Mouse (Mus musculus): ENCODE measurements around the gene Mtor.

Mtor gene

DNA sequence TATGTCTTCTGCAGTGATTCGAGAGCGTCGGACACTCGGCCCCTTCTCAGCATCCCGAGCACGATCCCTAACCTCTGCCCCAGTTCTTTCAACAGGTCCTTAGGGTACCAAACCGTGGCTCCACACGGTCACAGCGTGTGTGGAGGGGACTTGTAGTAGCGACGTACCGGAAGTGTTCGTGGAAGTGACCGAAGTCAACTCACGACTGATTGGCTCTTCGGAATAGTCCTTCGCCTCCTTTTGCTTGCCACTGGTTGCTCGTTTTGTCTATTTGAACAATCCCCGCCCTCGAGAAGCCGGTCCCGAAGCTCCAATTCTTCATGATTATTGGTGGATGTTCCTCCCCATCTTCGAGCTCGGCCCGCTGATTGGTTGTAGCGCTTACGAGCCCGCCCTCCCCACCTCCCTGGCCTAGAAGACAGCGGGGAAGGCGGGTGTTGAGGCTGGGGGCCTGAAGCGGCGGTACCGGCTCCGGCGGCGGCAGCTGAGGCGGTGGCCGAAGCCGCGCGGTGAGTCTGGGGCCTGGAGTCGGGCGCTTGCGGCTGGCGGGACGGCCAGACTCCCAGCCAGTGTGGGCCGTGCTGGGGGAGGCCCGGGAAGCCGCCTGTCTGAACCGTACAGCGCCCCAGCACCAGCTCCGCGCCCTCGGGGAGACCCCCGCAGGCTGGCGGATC is at the start of gene Mtor:
Gene Mtor (plus strand): TSS at position 433 of the 674 bp plus-strand sequence.
- peak; percentile 95 for DNase-seq (ENCODE audit: low spot score)

DNA sequence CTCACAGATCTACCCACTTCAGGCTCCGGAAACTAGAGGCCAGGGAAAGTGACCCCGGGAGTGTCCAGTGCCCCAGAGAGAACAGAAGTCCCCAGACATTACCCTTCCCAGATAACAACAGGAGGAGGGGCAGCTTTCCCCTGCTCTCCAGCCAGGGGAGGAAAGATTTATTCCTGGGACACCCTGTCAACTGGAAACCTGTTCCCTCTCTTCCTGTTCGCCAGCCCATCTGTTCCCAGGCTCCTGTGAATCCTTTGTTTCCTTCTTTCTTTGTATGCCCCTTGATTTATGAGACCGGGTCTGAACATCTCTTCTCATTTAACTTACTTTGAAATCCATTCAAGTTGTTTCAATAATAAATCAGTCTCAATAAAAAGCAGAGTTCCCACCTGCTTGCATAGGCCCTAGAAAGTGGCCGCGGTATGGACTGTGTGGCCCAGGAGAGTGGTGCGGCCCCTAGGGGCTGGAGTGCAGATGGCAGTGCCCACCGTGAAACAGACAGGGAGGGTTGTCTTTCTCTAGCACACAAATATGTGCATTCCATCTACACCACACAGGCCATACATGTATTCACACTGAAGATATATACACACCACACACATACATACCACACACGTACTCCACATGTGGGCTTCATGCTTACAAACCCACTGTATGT is 48.8 kb upstream of the Mtor start:
- no peak for DNase-seq (ENCODE audit: low spot score)

DNA sequence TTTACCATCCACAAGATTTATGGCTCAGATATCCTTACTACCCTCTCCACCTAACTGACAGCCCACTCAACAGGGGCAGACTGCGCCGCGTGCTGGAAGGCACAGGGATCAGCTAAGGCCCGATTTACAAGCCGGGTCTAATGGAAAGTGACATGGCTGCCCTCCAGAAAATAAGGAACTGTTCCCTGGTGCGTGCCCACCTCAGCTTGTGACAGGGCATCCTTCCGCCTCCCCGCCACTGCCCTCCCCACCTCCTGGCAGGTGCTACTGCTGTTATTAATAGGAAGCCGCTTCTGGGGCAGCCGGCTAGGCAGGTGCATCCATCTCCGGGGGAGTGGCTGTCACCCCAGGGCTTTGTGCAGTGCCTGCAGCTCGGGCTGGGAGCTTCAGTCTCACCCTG is 45.0 kb upstream of the Mtor start:
- no peak for DNase-seq (ENCODE audit: low spot score)

DNA sequence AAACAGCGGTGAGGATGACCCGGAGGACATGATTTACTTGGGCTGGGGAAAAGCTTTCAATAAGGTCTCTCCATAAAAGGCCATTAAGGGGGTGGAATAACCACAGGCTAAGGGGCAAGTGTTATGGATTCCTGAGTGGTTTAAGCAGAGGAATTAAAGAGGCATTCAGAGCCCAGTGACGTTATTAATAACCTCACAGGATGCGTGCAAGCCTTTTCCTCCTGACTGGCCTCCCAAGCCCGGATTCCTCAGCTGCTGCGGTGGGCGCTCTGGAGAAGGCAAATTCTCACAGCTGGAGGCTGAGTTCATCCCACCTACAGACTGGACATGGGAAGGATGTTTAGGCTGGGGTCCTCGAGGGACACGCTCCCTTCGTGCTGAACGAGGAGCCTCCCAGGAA is 43.7 kb upstream of the Mtor start:
- no peak for DNase-seq (ENCODE audit: low spot score)

DNA sequence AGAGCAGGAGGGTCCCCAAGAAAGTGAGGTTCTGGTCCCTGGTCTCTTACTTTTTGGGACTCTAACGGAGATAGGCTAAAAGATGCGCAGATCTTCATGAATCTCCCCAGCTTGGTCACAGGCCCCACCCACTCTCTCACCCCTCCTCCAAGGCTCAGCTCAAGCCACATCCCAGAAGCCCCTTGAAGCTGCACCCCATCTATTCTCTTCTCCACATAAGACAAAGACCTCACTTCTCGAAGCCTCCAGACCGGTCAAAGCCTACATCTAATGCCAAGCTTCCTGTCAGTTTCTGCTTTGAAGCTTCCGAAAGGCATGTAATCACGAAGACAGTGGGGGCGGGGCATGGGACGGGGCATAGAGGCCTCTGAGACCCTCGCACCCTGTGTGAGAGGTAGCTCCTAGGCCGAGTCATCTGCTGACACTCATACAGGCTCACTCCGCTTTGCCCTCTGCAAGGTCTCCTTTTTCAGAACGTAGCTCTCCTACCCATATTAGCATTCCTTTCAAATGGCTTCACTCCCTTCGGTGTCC is 43.1 kb upstream of the Mtor start:
- DNase-seq (ENCODE audit: low spot score), result no peak

DNA sequence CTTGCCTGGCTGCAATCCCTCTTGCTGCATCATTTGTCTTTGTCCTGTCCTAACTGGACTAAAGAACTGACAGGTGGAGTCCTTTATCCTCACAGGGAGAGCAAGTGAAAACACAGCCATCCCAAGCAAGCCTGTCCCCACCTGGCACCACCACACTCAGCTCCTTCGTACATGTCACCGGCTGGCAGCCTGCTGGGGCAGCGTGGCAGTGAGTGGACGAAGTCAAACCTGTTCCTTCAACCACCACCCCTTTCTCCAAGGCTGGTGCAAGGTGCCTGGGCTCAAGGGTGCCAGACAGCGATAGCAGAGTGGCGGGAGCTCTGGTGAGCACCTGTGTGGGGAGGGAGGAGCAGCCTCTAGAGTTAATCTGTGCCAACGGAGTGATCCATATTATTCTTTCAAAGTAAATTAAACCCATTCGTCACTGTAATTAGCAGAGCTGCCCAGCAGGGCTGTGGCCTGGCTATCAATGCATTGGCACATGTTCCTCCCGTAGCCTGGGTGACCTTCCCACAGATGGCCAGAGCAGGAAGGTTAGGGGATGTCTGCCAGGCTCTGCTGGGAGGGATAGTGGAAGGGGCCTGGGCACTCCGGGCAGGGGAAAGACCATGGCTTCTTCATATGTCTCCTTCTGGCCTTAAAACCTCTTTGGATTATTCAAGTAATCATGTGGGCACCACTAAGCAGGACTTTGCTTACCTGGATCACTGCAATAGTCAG is 40.0 kb upstream of the Mtor start:
- DNase-seq (ENCODE audit: low spot score), result no peak

DNA sequence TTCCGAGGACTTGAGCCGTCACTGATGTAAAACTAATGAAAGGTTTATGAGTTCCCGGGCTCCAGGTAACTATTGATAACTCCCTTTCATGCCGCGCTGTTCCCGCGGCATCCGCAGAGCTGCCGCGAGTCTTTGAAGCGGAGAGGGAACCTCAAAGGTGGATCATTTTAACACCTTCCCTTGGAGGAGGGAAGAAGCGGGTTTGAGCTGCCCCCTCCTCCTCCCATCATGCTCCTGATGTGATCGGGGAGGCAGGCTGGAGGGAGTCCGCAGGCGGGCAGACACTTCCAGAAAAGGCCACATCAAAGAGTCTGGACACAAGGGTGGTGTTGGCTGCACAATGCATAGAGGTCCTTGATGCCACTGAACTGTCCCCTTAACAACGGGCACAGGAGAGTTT is 32.8 kb upstream of the Mtor start:
- DNase-seq (ENCODE audit: low spot score), result no peak

DNA sequence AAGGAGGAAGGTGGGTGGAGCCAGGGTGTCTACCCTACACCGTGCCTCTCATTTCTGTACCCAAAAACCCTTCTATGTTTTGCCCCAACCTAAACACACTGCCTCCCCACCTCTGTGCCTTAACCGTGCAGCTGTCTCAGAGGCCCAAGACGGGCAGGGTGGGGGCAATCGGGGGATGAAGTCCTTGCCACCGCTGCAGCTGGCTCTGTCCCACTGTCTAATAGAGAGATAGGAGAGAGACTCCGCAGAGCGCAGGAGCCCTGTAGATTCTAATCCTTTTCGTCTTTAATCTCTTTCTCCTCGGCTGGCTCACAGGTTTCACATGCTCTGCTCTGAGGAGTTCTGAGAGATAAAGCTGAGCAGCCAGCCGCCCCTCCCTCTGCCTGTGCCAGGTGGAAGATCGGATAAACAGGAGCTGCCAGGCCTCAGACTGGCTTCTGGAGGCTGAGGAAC is 31.3 kb upstream of the Mtor start:
- DNase-seq (ENCODE audit: low spot score), result no peak

DNA sequence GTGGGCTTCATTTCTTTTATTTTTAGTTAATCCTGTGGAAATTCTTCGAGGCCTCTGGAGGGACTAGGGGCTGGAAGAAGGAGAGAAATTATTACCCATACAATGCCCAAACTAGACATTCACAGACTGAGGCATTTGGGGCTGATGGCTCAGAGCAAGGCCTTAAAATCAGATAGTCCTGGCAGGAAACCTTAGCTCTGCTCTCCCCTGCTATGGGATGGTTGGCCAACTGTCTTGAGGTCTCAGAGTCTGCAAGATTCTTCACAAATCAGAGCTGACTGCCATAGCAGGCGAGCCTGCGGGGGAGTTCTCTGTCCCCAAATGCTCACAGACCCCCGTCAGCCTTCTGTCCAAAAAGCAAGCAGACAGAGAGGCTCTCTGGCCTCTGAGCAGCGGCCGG is 30.9 kb upstream of the Mtor start:
- DNase-seq (ENCODE audit: low spot score), result no peak

DNA sequence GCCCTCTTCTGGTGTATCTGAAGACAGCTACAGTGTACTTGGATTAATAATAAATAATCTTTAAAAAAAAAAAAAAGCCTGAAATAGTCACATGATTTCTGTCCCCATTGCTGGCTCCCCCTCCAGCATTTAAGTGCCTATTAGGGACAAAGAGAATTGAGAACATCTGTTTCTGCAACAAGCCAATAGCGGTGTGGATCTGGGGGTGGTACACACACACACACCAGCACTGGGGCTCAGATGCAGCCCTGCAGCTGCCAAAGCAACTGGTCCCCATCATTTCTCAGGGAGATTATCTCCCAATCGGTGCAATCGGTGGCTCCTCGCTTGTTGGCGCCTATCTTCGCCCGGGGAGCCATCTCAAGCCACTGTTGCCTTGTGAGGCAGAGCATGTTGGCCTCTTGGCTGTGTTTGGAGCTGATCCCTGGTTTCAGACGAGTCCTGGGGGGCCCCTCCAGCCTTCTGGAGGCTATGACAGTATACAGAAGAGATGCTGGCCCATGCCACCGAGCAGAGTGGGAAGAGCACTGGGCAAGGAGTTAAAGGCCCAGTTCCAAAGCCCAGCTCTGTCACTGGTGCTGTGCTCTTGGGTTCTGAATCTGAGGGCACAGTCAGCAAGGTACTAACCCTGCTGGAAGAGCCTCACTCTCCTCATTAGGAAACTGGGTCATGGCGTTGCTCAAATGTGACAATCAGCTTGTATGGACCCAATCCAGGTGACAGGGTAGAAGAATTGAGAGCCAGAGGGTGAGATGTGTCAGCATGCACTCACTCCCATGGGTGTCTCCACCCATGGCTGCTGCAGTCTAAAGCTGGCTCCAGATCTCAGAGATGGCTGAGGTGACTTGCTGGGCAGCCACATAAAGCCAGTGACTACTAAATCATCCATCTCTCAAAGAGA is 21.2 kb upstream of the Mtor start:
- no peak for DNase-seq (ENCODE audit: low spot score)

DNA sequence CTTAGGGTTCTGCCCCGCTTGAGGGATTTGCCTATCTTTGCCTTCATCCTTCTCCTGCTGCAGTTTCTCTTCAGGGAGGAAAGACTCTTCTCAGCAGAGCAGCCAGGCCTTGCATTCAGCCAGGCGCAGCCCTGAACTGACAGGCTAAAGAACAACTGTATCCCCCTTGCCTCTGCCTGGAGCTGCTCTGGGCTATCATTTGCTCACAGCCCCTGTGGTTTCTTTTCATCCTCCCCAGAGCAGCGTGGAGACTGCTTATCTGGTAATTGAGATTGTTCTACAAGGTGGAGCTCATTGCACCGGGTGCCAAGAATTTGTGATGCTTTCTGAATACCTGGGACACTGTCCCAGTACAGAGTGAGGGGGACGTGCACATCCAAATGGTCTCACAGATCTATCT is 19.9 kb upstream of the Mtor start:
- DNase-seq (ENCODE audit: low spot score), result no peak

DNA sequence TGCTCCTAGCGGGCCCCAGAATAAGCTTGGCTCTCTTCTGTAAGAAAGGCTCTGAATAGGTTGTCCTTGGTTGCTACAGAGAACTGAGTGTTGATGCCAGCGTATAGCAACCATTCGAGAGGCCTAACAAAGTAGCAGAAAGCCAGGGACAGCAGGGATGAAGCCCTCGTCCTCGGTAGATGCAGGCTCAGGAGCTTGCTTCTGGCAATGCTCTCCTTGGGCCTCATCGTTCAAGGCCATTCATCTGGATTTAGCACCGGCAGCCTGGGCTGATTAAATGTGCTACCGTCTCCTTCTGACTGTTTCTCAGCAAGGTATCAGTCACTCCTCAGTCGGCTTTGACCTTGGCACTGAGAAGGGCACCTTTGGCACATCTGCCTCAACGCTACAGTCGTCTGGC is 19.3 kb upstream of the Mtor start:
- DNase-seq (ENCODE audit: low spot score), result no peak

DNA sequence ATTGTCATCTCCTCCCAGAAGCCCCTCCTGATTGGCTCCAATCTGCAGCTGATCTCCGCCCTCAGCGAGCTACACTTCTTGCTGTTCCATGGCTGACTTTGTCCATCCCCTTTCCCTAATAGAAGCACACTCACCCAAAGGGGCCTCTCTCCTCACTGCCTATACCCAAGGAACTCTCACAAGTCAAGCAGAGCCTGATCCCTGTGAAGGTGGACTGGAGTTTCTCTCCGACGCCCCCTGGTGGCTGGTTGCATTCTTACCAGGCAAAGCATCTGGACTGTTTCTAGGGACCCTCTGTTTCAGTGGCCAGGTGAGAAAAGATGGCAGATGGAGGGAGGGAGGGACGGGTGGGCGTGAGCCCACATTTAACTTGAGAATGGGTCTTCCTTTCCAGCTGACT is 18.7 kb upstream of the Mtor start:
- DNase-seq (ENCODE audit: low spot score), result peak; percentile 37

DNA sequence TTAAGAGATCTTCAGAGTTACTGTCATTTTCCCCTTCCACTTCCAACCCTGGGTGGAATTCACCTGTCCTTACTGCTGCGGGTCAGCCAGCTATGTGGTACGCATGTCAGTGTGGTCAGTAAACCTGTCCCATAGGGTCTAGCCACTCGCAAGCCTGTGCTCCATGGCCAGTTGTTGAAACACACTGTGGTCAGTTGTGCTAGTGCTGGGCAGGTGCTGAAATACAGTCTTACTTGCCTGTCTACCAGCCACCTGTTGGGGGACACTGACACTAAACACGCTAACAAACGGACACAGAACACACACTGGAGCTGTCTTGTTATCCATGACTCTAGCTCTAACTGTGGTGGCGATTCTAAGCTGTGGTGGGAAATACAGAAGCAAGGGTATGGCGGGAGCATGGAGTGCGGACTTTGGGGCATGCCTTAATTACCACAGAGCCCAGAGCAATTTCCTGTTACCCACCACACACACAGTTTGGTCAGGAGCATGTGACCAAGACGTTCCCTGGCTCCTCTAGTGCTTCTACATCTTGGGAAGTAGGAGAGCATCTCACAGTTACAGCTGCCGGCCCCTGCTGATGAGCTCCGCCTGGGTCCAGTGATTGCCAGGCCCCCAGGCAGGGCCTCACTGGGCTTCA is 17.4 kb upstream of the Mtor start:
- no peak for DNase-seq (ENCODE audit: low spot score)

DNA sequence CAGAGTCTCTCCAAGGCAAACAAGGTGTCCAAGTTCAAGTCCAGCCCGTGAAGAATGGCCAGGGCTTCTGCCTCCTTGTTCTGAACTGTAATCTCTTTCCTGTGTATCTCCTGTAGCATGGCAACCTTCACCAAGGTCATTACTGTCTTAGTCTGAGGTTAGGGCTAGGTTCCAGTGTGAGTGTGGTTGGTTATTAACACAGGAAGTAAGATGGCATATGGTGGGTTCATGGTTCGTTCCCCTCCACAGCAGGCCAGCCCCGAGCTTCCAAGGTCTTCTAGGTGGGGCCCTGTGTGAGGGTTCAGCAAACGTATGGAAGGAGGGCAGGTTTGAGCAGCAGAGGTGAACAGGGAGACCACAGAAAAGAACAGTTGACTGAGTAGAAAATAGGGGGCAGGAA is 15.9 kb upstream of the Mtor start:
- DNase-seq (ENCODE audit: low spot score), result no peak

DNA sequence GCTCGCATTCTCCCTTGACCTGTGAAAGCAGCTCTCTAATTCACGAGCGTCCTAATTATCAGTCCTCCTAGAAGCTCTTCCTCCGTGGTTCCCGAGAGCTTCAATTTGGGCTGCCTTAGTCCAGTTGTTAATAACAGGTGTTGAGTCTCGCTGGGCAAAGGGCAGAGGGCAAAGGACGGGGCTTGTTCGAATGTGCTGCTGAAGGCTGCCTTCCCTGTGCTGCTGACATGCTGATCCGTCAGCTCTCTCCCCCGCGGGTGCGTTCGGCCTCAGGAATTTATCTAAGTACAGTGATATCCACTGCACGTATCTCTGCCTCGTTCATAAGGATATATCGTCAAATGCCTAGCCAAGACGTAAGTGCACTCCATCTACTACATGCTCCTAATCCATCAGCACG is 15.1 kb upstream of the Mtor start:
- DNase-seq (ENCODE audit: low spot score), result no peak

DNA sequence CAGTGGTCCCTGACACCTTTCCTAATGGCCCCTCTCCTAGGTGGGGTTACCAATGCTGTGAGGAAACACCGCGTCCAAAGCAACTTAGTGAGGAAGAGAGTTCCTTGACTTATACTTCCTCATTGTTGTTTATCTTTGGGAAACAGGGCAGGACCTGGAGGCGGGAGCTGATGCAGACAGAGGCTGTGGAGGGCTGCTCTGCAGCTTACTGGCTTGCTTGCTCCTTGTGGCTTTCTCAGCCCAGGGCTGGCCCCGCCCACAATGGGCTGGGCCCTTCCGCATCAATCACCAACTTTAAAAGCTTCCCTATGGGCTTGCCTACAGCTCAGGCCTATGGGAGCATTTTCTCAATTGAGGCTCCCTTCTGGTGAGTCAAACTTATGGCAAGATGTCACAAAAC is 14.6 kb upstream of the Mtor start:
- no peak for DNase-seq (ENCODE audit: low spot score)

DNA sequence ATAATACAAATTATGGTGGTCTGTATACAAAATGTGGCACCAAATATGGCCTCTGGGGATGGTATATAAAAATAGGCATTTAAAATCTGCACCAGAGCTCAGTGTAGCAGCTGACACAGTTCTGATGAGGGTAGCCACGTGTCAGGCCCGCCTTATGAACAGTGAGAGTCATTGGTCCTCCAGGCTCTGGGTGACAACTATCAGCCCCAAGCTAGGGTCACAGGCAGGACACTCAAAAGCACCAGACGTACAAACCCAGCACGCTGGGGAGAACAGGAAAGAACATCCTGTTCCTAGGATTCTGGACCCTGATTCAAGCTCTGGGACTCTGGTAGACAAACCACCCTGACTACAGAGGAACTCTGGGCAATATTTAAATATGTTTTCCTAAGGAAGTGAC is 13.9 kb upstream of the Mtor start:
- no peak for DNase-seq (ENCODE audit: low spot score)

DNA sequence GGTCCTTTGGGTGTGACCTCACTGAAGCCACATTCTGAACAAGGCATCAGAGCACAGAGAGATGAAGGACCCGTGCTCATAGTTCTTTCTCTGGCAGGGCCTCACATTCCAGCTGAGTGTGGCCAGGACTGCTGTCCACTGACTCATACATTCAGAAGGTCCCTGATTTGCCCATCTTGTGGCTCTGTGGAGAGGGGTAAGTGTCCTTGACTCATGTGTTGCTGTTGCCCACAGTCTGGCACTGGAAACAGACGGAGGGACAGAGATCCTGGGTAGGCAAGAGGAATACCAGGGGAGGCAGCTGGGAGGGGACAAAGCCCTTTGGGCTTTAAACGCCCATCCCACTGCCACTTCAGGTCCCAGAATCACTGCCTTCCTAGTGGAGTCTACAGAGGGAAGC is 13.3 kb upstream of the Mtor start:
- DNase-seq (ENCODE audit: low spot score), result no peak

DNA sequence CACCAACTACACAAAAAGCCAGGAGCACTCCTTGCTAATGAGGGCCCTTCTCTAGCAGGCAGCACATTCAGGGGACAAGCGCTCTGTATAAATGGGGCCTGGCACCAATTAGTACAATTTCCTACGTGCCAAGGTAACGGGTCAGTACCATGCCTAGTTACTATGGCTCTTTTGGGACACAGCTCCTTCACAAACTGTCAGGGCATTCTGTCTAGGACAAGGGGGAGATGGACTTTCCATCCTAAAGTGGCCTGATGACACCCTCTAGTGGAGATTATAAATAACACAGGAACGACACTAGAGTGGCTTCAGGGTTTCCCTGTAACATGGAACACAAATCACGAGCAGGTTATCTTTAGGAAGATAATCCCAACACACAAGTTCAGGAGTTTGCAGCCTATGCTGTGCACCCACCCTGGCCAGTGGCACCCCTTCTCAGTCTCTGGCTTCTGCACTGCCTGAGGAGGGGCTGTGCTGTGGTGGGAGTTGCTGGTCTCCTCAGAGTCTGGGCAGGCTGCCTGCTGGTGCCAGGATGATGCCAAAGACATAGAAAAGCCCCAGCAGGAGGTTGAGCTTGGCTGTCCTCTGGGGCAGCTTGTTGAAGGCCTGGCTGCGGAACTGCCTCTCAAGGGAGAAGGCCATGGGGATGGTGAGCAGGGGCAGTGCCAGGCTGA is 12.6 kb upstream of the Mtor start:
- DNase-seq (ENCODE audit: low spot score), result no peak

DNA sequence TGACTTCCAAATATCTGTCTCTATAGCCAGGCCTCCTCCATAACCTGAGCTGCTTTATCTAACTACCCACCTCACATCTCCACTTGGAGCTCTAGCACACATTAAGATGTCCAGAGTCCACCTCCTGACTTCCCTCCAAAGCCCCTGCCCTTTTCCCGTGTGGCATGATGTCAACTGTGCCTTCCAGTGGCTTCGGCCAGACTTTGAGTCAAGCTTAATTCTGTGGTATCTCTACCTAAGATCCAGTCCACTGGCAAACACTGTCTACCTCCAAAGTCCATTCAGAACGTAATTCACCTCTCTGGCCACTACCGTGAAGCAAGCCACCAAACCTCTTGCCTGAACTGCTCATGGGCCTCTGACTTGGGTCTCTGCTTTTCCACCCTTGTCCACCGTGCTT is 6.5 kb upstream of the Mtor start:
- DNase-seq (ENCODE audit: low spot score), result no peak
